Mouse (Mus musculus) stomach, postnatal 0 days (tissue): ENCODE data around the gene Cox10. TPM values are rescaled to one million over a fixed set of nuclear protein-coding genes. Genes with fewer than 3 reads are reported as not detected.

Experiments used
- ATAC-seq: fragments of 200-750 bp; cut with Nextera tagmentation; 2 replicates; pipeline ENCODE4 v1.8.0; 2017; ENCODE audit not compliant: low FRiP score, low TSS enrichment
- DNase-seq: peaks from one replicate; pipeline ENCODE4 v3.0.0-alpha.2; 2016; ENCODE audit warnings: low spot score
- H3K27ac ChIP-seq: fragments of 300-500 bp; sonication (generic); replicated peaks from 2 replicates; pipeline ENCODE4 v1.5.1; 2014; ENCODE audit warnings: mild to moderate bottlenecking, control low read depth
- H3K27me3 ChIP-seq: fragments of 300-500 bp; sonication (generic); 2 replicates; pipeline ENCODE4 v1.6.1; 2014; ENCODE audit warnings: low read length; ENCODE audit not compliant: control insufficient read depth, insufficient read depth
- H3K36me3 ChIP-seq: fragments of 300-500 bp; sonication (generic); 2 replicates; pipeline ENCODE4 v1.6.1; 2014; ENCODE audit warnings: low read length, mixed read lengths; ENCODE audit not compliant: control insufficient read depth, insufficient read depth
- H3K4me1 ChIP-seq: fragments of 300-500 bp; sonication (generic); replicated peaks from 2 replicates; pipeline ENCODE4 v1.6.1; 2014; ENCODE audit warnings: antibody characterized with exemption; ENCODE audit not compliant: control insufficient read depth, insufficient read depth
- H3K4me2 ChIP-seq: fragments of 300-500 bp; sonication (generic); replicated peaks from 2 replicates; pipeline ENCODE4 v1.6.1; 2014; ENCODE audit warnings: low read depth, mild to moderate bottlenecking, control low read depth, moderate library complexity
- H3K4me3 ChIP-seq: fragments of 300-500 bp; sonication (generic); 2 replicates; pipeline ENCODE4 v1.5.1; 2014; ENCODE audit warnings: low read depth, low read length, control low read depth
- H3K9ac ChIP-seq: fragments of 300-500 bp; sonication (generic); 2 replicates; pipeline ENCODE4 v1.6.1; 2014; ENCODE audit warnings: mild to moderate bottlenecking, low read length, control low read depth, mixed read lengths
- H3K9me3 ChIP-seq: fragments of 300-500 bp; sonication (generic); 2 replicates; pipeline ENCODE4 v1.6.1; 2016; ENCODE audit warnings: low read length; ENCODE audit not compliant: control insufficient read depth
- CTCF ChIP-seq: IDR thresholded peaks from 2 replicates; pipeline ENCODE4 v1.5.1; 2016; ENCODE audit warnings: antibody characterized with exemption, low read depth, mild to moderate bottlenecking, moderate library complexity
- EP300 ChIP-seq: optimal IDR thresholded peaks from 2 replicates; pipeline ENCODE3; 2016; ENCODE audit warnings: antibody characterized with exemption
- WGBS: fragments of 180-500 bp; shearing (Covaris S2); extraction: QIAGEN DNeasy Blood & Tissue Kit; methylation state at CpG from one replicate; pipeline ENCODE4 v1.1.7; 2014; 5-methylcytosine and 5-hydroxymethylcytosine counted together
- polyA plus RNA-seq: library from polyadenylated mRNA; unstranded; fragments of >200 nt; fragmentation: Nextera tagmentation; extraction: Ambion mirVana; gene quantifications from 2 replicates; pipeline ENCODE4 v1.2.1, GENCODE M21; 2015

Gene Cox10
- polyA plus RNA-seq, 1 experiment from 2014 or later, result 16.9 TPM

DNA sequence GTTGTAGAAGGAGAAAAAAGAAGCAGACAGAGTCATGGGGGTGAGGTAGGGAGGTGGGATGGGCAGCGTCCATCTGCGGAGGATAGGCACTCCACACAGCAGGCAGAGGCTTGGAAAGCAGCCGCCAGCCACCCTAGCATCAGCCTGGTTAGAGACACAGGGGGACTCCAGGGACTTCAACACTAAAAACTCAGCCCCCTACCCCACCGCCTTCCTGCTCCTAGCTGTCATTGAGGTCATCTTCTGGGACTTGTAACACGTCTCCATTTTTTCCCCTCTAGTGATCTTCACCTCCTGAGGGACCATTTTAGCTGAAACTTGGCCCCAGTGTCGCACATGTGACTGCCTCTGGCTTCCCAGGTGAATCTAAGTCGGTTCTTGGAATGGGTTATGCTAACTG is 88.5 kb downstream of the Cox10 start:
- TF ChIP-seq EP300, result no peak
- no peak for TF ChIP-seq CTCF
- 0 out of 2 replicates have a peak, but pooled peaks cover 2% of the 10 kb centered on the region for H3K27me3 ChIP-seq

DNA sequence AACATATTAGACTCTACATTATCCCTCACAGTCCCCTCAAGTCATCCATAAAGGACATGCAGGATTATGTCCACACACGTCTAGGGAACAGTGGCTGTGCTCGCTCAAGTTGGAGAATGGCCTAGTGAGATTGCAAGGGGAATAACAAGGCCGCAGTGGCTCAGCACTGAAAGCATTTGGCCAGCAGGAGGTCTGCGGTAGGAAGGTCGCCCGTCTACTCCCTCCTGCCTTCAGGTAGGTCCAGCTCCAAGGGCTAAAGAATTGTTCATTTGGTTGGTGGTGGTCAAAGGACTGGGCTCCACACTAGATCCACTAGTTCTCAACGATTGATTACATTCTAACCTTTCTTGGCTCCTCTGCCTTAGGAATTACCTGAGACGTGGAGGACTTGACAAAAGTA is 89.0 kb downstream of the Cox10 start:
- H3K9me3 ChIP-seq, result no peaks in the 10 kb centered on the region
- DNase-seq (no peak), ATAC-seq (no peak)
- no peak overlapping the region for H3K4me2 ChIP-seq
- H3K9ac ChIP-seq, result no peak overlapping the region
- no peaks in the 10 kb centered on the region for H3K4me1 ChIP-seq
- H3K36me3 ChIP-seq, result no peaks in the 10 kb centered on the region
- TF ChIP-seq CTCF (no peak), EP300 (no peak)
- 94% methylated on average over 8 of the region's 8 CpGs for WGBS
- no peak overlapping the region for H3K4me3 ChIP-seq
- H3K27ac ChIP-seq, result no peak overlapping the region
- H3K27me3 ChIP-seq, result 0 out of 2 replicates have a peak, but pooled peaks cover 2% of the 10 kb centered on the region

More for the DNA sequence above, 88.5 kb downstream of the Cox10 start:
- H3K36me3 ChIP-seq, result no peaks in the 10 kb centered on the region
- H3K9ac ChIP-seq, result no peak overlapping the region
- no peak overlapping the region for H3K4me3 ChIP-seq
- DNase-seq (no peak), ATAC-seq (no peak)
- 96% methylated on average over 7 of the region's 7 CpGs for WGBS
- no peak overlapping the region for H3K4me2 ChIP-seq
- H3K9me3 ChIP-seq, result no peaks in the 10 kb centered on the region
- H3K27ac ChIP-seq, result no peak overlapping the region
- no peaks in the 10 kb centered on the region for H3K4me1 ChIP-seq

DNA sequence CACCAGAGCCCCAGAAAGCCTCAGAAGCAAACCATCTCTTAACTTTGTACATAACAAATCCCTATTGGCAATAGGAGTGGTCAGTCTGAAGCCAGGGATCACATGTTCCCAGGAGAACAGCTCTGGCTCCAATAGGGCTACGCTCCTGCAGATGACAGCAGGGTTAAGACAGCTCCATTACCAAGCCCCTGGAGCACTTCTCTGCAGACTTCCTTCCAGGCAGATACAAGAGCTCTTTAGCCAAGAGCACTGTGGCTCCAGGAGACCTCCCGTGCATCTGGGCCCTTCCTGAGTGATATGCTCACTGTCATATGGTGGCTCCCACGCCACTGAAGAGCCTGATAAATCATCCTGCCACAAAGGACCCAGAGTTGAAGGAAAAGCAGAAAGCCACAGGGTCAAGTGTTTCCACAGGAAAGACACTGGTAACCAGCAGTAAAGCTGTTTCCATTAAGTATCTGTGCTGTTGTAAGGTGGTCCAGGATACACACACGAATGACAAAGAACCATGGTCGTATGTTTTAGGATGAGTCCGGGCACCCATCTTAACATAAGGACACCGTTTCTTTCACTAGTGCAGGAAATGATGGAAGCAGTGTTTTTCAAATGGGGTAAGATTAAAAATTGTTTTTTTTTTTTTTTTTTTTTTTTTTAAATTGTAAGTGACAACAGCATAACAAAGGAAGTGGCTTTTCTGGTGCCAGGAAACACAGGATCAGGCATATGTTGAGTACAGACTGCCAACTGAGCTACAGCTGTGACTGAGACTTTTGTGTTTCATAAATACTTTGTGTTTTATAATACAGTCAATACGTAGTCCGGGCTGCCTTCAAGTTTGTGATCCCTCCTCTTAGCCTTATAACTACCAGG is 90.0 kb downstream of the Cox10 start:
- Histone ChIP-seq H3K27me3 (0 out of 2 replicates have a peak, but pooled peaks cover 2% of the 10 kb centered on the region), H3K9me3 (no peaks in the 10 kb centered on the region), H3K4me2 (no peak overlapping the region), H3K4me3 (no peak overlapping the region), H3K4me1 (no peaks in the 10 kb centered on the region), H3K9ac (no peak overlapping the region), H3K27ac (no peak overlapping the region; the same call in 1 of the 2 replicates), H3K36me3 (no peaks in the 10 kb centered on the region)
- ATAC-seq, result no peak; the same call in 1 of the 2 replicates
- 76% methylated on average over 9 of the region's 9 CpGs for WGBS
- TF ChIP-seq CTCF (no peak), EP300 (no peak)
- no peak for DNase-seq

DNA sequence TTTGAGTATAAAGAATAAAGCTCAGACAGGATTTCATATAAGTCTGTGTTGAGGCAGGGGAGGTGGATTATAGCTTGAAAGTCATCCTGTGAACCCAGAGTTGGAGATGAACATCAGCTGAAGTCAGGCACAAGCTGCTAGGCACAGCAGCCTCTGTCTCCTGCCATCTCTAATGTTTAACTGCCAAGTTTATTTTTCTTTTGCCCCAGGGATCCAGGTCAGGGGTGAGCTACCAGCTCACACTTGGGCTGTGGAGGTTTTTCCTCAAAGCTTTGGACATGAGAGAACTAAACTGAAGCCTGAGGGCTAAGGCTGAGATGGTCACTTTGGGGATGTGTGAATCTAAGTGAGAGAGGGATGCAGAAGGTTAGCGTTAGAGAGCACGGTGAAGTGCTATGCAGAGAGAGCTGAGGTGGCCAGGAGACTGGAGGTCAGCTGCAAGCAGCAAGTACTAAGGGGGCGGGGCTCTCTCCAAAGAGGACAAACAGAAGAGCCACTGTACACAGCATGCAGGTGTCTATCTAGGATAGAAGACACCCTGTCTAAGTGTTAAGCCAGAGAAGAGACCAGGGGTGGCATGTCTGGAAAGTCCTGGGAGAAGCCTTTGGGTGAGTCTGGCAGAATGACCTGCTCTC is 91.1 kb downstream of the Cox10 start:
- H3K9ac ChIP-seq, result no peak overlapping the region
- 69% methylated on average over 3 of the region's 3 CpGs for WGBS
- no peaks in the 10 kb centered on the region for H3K4me1 ChIP-seq
- no peaks in the 10 kb centered on the region for H3K36me3 ChIP-seq
- H3K27me3 ChIP-seq, result 0 out of 2 replicates have a peak, but pooled peaks cover 2% of the 10 kb centered on the region
- DNase-seq (no peak), ATAC-seq (no peak)
- H3K4me2 ChIP-seq, result no peak overlapping the region
- no peak overlapping the region for H3K27ac ChIP-seq
- H3K4me3 ChIP-seq, result no peak overlapping the region
- TF ChIP-seq EP300, result no peak
- H3K9me3 ChIP-seq, result no peaks in the 10 kb centered on the region

DNA sequence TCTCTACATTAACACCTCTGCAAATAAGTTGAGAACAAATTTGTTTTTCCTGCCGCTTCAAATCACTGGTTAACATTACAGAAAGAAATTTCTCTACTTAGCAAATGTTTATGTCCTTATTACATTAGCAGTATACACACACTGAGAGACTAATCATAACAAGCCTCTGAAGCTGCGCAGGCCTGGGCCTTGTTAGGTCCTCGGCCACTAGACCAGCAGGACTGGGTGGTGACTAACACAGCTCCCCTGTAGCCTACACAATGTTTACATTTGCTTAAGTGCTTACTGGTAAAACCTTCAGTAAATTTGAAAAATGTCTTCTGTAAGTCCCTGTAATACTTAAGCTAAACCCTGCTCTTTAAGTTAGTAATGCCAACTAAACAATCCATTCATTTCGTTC is 92.6 kb downstream of the Cox10 start:
- Histone ChIP-seq H3K4me2 (no peak overlapping the region), H3K27me3 (0 out of 2 replicates have a peak, but pooled peaks cover 2% of the 10 kb centered on the region), H3K4me3 (no peak overlapping the region), H3K9ac (no peak overlapping the region), H3K4me1 (no peaks in the 10 kb centered on the region), H3K9me3 (no peaks in the 10 kb centered on the region), H3K36me3 (no peaks in the 10 kb centered on the region), H3K27ac (no peak overlapping the region)
- peak; percentile 76; the same call in 1 of the 2 replicates for ATAC-seq
- DNase-seq, result no peak
- 30% methylated on average over 4 of the region's 4 CpGs for WGBS
- TF ChIP-seq CTCF (no peak), EP300 (no peak)

DNA sequence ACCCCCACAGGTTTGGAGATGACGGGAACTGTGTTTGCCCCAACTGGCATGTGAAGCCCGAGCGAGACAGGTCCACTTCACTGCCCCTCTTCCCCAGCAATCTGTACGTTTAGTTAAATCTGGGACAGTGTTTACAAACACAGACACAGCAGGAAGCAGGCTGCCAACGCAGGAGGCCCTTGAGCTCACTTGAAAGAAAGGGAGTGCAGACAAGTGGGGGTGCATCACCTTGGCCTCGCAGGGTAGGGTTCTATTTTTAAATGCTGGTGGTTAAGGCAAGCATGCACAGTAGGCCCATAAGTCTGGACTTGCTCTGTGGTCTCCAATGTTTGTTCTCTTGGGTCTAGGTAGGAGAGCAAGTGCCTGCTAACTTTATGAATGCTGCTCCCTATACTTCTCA is 93.8 kb downstream of the Cox10 start:
- no peaks in the 10 kb centered on the region for H3K9me3 ChIP-seq
- no peak overlapping the region for H3K4me2 ChIP-seq
- 0 out of 2 replicates have a peak, but pooled peaks cover 2% of the 10 kb centered on the region for H3K27me3 ChIP-seq
- H3K9ac ChIP-seq, result no peak overlapping the region
- no peaks in the 10 kb centered on the region for H3K36me3 ChIP-seq
- no peak overlapping the region for H3K27ac ChIP-seq
- no peaks in the 10 kb centered on the region for H3K4me1 ChIP-seq
- WGBS, result 62% methylated on average over 6 of the region's 6 CpGs
- no peak overlapping the region for H3K4me3 ChIP-seq
- TF ChIP-seq CTCF, result no peak
- no peak for TF ChIP-seq EP300
- no peak for ATAC-seq
- no peak for DNase-seq
